Mouse (Mus musculus): ENCODE results near the gene Akr1c12.

- TF ChIP-seq FLI1 (IDR thresholded peaks at IDR 0.05; ENCODE audit: low read length) (no peak), GATA1 (IDR thresholded peaks at IDR 0.05; ENCODE audit: borderline replicate concordance, low read length) (no peak)
Measured at GRCm38 (mm10) chr13:4233536-4234172, 45.6 kb downstream of the Akr1c12 start.

All from megakaryocyte, embryonic 14.5 days (primary cell).